Mouse (Mus musculus): ENCODE measurements around the gene Slc12a5.

Slc12a5 gene

GRCm38 (mm10) chr2:164967761-164968440 is 7.3 kb downstream of the Slc12a5 start:
- in situ Hi-C loops (cut with MboI; ENCODE audit: low pct_unique_long_range_greater_than_20kb in 1 of 2, low sequenced_read_pairs in 2 of 2, unreplicated experiment in 1 of 2): no loop called here

GRCm38 (mm10) chr2:164968451-164968851 is 7.8 kb downstream of the Slc12a5 start:
- in situ Hi-C loops (cut with MboI; ENCODE audit: low pct_unique_long_range_greater_than_20kb in 1 of 2, low sequenced_read_pairs in 2 of 2, unreplicated experiment in 1 of 2): no loop called here

GRCm38 (mm10) chr2:164969348-164969781 is 8.8 kb downstream of the Slc12a5 start:
- in situ Hi-C loops (cut with MboI; ENCODE audit: low pct_unique_long_range_greater_than_20kb in 1 of 2, low sequenced_read_pairs in 2 of 2, unreplicated experiment in 1 of 2): no loop called here

- in situ Hi-C loops (cut with MboI; ENCODE audit: low pct_unique_long_range_greater_than_20kb in 1 of 2, low sequenced_read_pairs in 2 of 2, unreplicated experiment in 1 of 2): no loop called here
Observed at GRCm38 (mm10) chr2:164970631-164971196, 10.1 kb downstream of the Slc12a5 start.

- in situ Hi-C loops (cut with MboI; ENCODE audit: low pct_unique_long_range_greater_than_20kb in 1 of 2, low sequenced_read_pairs in 2 of 2, unreplicated experiment in 1 of 2): no loop called here
Observed at GRCm38 (mm10) chr2:164972646-164973045, 12.0 kb downstream of the Slc12a5 start.

- in situ Hi-C loops (cut with MboI; ENCODE audit: low pct_unique_long_range_greater_than_20kb in 1 of 2, low sequenced_read_pairs in 2 of 2, unreplicated experiment in 1 of 2): no loop called here
Observed at GRCm38 (mm10) chr2:164975611-164976010, 15.0 kb downstream of the Slc12a5 start.

GRCm38 (mm10) chr2:164979749-164980148 is 19.1 kb downstream of the Slc12a5 start:
- in situ Hi-C loops (cut with MboI; ENCODE audit: low pct_unique_long_range_greater_than_20kb in 1 of 2, low sequenced_read_pairs in 2 of 2, unreplicated experiment in 1 of 2): no loop called here

- in situ Hi-C loops (cut with MboI; ENCODE audit: low pct_unique_long_range_greater_than_20kb in 1 of 2, low sequenced_read_pairs in 2 of 2, unreplicated experiment in 1 of 2): no loop called here
Observed at GRCm38 (mm10) chr2:164985962-164986361, 25.4 kb downstream of the Slc12a5 start.

GRCm38 (mm10) chr2:164986371-164987027 is 25.9 kb downstream of the Slc12a5 start:
- in situ Hi-C loops (cut with MboI; ENCODE audit: low pct_unique_long_range_greater_than_20kb in 1 of 2, low sequenced_read_pairs in 2 of 2, unreplicated experiment in 1 of 2): no loop called here

GRCm38 (mm10) chr2:164988777-164989176 is 28.2 kb downstream of the Slc12a5 start:
- in situ Hi-C loops (cut with MboI; ENCODE audit: low pct_unique_long_range_greater_than_20kb in 1 of 2, low sequenced_read_pairs in 2 of 2, unreplicated experiment in 1 of 2): no loop called here

- in situ Hi-C loops (cut with MboI; ENCODE audit: low pct_unique_long_range_greater_than_20kb in 1 of 2, low sequenced_read_pairs in 2 of 2, unreplicated experiment in 1 of 2): no loop called here
Observed at GRCm38 (mm10) chr2:164991111-164991510, 30.5 kb downstream of the Slc12a5 start.

- in situ Hi-C loops (cut with MboI; ENCODE audit: low pct_unique_long_range_greater_than_20kb in 1 of 2, low sequenced_read_pairs in 2 of 2, unreplicated experiment in 1 of 2): no loop called here
Observed at GRCm38 (mm10) chr2:164991808-164992207, 31.2 kb downstream of the Slc12a5 start.

GRCm38 (mm10) chr2:164994156-164994555 is 33.6 kb downstream of the Slc12a5 start:
- in situ Hi-C loops (cut with MboI; ENCODE audit: low pct_unique_long_range_greater_than_20kb in 1 of 2, low sequenced_read_pairs in 2 of 2, unreplicated experiment in 1 of 2): no loop called here

- in situ Hi-C loops (cut with MboI; ENCODE audit: low pct_unique_long_range_greater_than_20kb in 1 of 2, low sequenced_read_pairs in 2 of 2, unreplicated experiment in 1 of 2): no loop called here
Observed at GRCm38 (mm10) chr2:164994659-164995428, 34.2 kb downstream of the Slc12a5 start.

- in situ Hi-C loops (cut with MboI; ENCODE audit: low pct_unique_long_range_greater_than_20kb in 1 of 2, low sequenced_read_pairs in 2 of 2, unreplicated experiment in 1 of 2): no loop called here
Observed at GRCm38 (mm10) chr2:164995976-164996375, 35.4 kb downstream of the Slc12a5 start.

GRCm38 (mm10) chr2:164996848-164997720 is 36.5 kb downstream of the Slc12a5 start:
- in situ Hi-C loops (cut with MboI; ENCODE audit: low pct_unique_long_range_greater_than_20kb in 1 of 2, low sequenced_read_pairs in 2 of 2, unreplicated experiment in 1 of 2): no loop called here

GRCm38 (mm10) chr2:164997721-164998428 is 37.3 kb downstream of the Slc12a5 start:
- in situ Hi-C loops (cut with MboI; ENCODE audit: low pct_unique_long_range_greater_than_20kb in 1 of 2, low sequenced_read_pairs in 2 of 2, unreplicated experiment in 1 of 2): no loop called here

GRCm38 (mm10) chr2:165001958-165002357 is 41.4 kb downstream of the Slc12a5 start:
- in situ Hi-C loops (cut with MboI; ENCODE audit: low pct_unique_long_range_greater_than_20kb in 1 of 2, low sequenced_read_pairs in 2 of 2, unreplicated experiment in 1 of 2): no loop called here
